Mouse (Mus musculus): ENCODE data around the gene Mvb12a.

- no peak for TF ChIP-seq CTCF (IDR thresholded peaks at IDR 0.05; ENCODE audit: borderline replicate concordance, insufficient read depth, low read length)
- no peak; the same call in none of the 2 replicates for TF ChIP-seq POLR2A (IDR thresholded peaks at IDR 0.05; ENCODE audit: low read depth, low read length)
These were observed 51.0 kb downstream of the Mvb12a start for GRCm38 (mm10) chr8:71593556-71594323.
